ENCODE assay signal across 7 mouse cellular contexts in the genomic region with DNA sequence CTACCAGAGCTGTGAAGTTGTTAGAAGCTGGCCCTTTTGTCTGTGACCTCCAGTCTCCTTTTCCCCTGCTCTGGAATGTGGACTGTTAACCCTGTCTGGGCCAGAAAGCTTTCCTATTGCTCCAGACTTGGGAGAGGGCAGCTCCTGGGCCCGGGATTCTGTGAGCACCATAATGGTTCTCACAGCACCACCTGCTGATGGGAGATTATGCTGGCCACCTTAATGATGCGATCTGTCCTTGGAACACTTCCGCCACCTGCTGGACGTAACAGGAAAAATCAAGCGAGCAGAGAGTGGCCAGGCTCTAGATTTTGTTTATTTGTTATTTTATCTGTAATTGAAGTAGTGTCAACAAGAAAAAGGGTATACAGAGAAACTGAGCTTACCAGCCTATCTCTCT. TPM values are rescaled to one million over a fixed set of nuclear protein-coding genes. Genes with fewer than 3 reads are reported as not detected.
DNase-seq lines count a peak whose midpoint lies in the region; ATAC-seq lines count a peak whose summit lies in the region.

No protein-coding gene starts in this region.

- peaks cover 48% of the 10 kb centered on the region for H3K27me3 ChIP-seq in embryonic facial prominence, embryonic 10.5 days (replicated peaks; ENCODE audit: low read depth, poor library complexity, severe bottlenecking)
- peaks cover 30% of the 10 kb centered on the region for H3K27me3 ChIP-seq in midbrain, embryonic 15.5 days (replicated peaks)

- H3K9me3 ChIP-seq in embryonic facial prominence, embryonic 10.5 days, result no peaks in the 10 kb centered on the region
- no peaks in the 10 kb centered on the region for H3K9me3 ChIP-seq in midbrain, embryonic 15.5 days

- 0 out of 2 replicates have a peak overlapping the region, but pooled peaks have one; percentile 1 for H3K4me3 ChIP-seq in embryonic facial prominence, embryonic 10.5 days
- H3K4me3 ChIP-seq in midbrain, embryonic 15.5 days, result no peak overlapping the region

- no peak overlapping the region for H3K9ac ChIP-seq in midbrain, embryonic 15.5 days

- peak; percentile 45 for ATAC-seq in midbrain, embryonic 15.5 days (replicated peaks)

- intact Hi-C loops in left cerebral cortex, postnatal 4 days (cut with DNase I), result loop anchor here (2.0 to 5.0 kb wide), 2 partner anchors 50 to 156 kb away; no protein-coding TSS in a partner anchor

- peaks cover 50% of the 10 kb centered on the region for H3K4me1 ChIP-seq in embryonic facial prominence, embryonic 10.5 days
- H3K4me1 ChIP-seq in midbrain, embryonic 15.5 days, result peaks cover 9% of the 10 kb centered on the region

- no peak overlapping the region for H3K4me2 ChIP-seq in midbrain, embryonic 15.5 days

- 0% methylated on average over 5 of the region's 5 CpGs for WGBS in embryonic facial prominence, embryonic 10.5 days
- 0% methylated on average over 5 of the region's 5 CpGs for WGBS in midbrain, embryonic 15.5 days

- peak overlapping the region; percentile 45; the same call in 1 of the 2 replicates for H3K27ac ChIP-seq in embryonic facial prominence, embryonic 10.5 days (replicated peaks)
- no peak overlapping the region for H3K27ac ChIP-seq in midbrain, embryonic 15.5 days

- peak; percentile 73 to 84 for DNase-seq in adrenal gland, postnatal 36 days
- DNase-seq in embryonic facial prominence, embryonic 10.5 days (ENCODE audit: low spot score), result peak; percentile 85
- peak; percentile 97 for DNase-seq in heart, adult 11 months
- DNase-seq in kidney, adult 11 months, result peak; percentile 75
- DNase-seq in left cerebral cortex, postnatal 4 days, result peak; percentile 86
- DNase-seq in spleen, postnatal 10 days (ENCODE audit: low spot score in 2 of 2), result peak; percentile 51 to 79

- no peaks in the 10 kb centered on the region for H3K36me3 ChIP-seq in embryonic facial prominence, embryonic 10.5 days (replicated peaks)
- H3K36me3 ChIP-seq in midbrain, embryonic 15.5 days (replicated peaks), result no peaks in the 10 kb centered on the region

RNA-seq across cellular contexts. Expression of gene Sost, which starts 2.0 kb away (rescaled TPM):
- not detected for total RNA-seq in adrenal gland, postnatal 36 days (2021)
- polyA plus RNA-seq in embryonic facial prominence, embryonic 10.5 days (2016; fragmentation: Nextera tagmentation; extraction: Ambion mirVana), result 0.20 and 0.30 TPM in 2 replicates
- total RNA-seq in left cerebral cortex, postnatal 4 days (2021), result not detected
- polyA plus RNA-seq in midbrain, embryonic 15.5 days (2015; fragmentation: Nextera tagmentation; extraction: Ambion mirVana), result not detected in 2 replicates

RNA-seq across cellular contexts. Expression of gene Cfap97d1, which starts 15.3 kb away (rescaled TPM):
- not detected for total RNA-seq in adrenal gland, postnatal 36 days (2021)
- polyA plus RNA-seq in embryonic facial prominence, embryonic 10.5 days (2016; fragmentation: Nextera tagmentation; extraction: Ambion mirVana), result not detected in 2 replicates
- total RNA-seq in left cerebral cortex, postnatal 4 days (2021), result not detected
- not detected in 2 replicates for polyA plus RNA-seq in midbrain, embryonic 15.5 days (2015; fragmentation: Nextera tagmentation; extraction: Ambion mirVana)

RNA-seq across cellular contexts. Expression of gene Dusp3, which starts 18.0 kb away (rescaled TPM):
- 100 to 1,000 TPM in 1 of 2 experiments, 10 to 100 TPM in 1; 98.6 to 132 TPM for total RNA-seq in adrenal gland, postnatal 36 days (2021)
- polyA plus RNA-seq in embryonic facial prominence, embryonic 10.5 days (2016; fragmentation: Nextera tagmentation; extraction: Ambion mirVana), result 11.0 and 11.7 TPM in 2 replicates
- total RNA-seq in left cerebral cortex, postnatal 4 days (2021), result 10 to 100 TPM; 53.2 to 56.5 TPM
- polyA plus RNA-seq in midbrain, embryonic 15.5 days (2015; fragmentation: Nextera tagmentation; extraction: Ambion mirVana), result 21.7 and 22.2 TPM in 2 replicates

RNA-seq across cellular contexts. Expression of gene Mpp3, which starts 59.5 kb away (rescaled TPM):
- 10 to 100 TPM in 1 of 2 experiments, 1 to 10 TPM in 1; 5.3 to 17.3 TPM for total RNA-seq in adrenal gland, postnatal 36 days (2021)
- 8.2 and 10.3 TPM in 2 replicates for polyA plus RNA-seq in embryonic facial prominence, embryonic 10.5 days (2016; fragmentation: Nextera tagmentation; extraction: Ambion mirVana)
- 10 to 100 TPM; 53.1 to 56.3 TPM for total RNA-seq in left cerebral cortex, postnatal 4 days (2021)
- polyA plus RNA-seq in midbrain, embryonic 15.5 days (2015; fragmentation: Nextera tagmentation; extraction: Ambion mirVana), result 60.1 and 62.9 TPM in 2 replicates
